Mouse (Mus musculus): ENCODE data around the gene Prr5.

The Prr5 gene

GRCm38 (mm10) chr15:84680545-84681454 lies 11.4 kb downstream of the Prr5 start:
- peak; percentile 65 for DNase-seq (ENCODE audit: low read depth, low spot score)

- DNase-seq (ENCODE audit: low read depth, low spot score), result peak; percentile 62
Observed at GRCm38 (mm10) chr15:84681455-84682193, 12.2 kb downstream of the Prr5 start.

GRCm38 (mm10) chr15:84682206-84682605 lies 12.8 kb downstream of the Prr5 start:
- no peak for DNase-seq (ENCODE audit: low read depth, low spot score)

- no peak for DNase-seq (ENCODE audit: low read depth, low spot score)
Observed at GRCm38 (mm10) chr15:84682821-84683220, 13.4 kb downstream of the Prr5 start.

- DNase-seq (ENCODE audit: low read depth, low spot score), result no peak
Observed at GRCm38 (mm10) chr15:84684520-84684919, 15.1 kb downstream of the Prr5 start.

GRCm38 (mm10) chr15:84685417-84685816 lies 16.0 kb downstream of the Prr5 start:
- DNase-seq (ENCODE audit: low read depth, low spot score), result no peak

GRCm38 (mm10) chr15:84687904-84688303 lies 18.5 kb downstream of the Prr5 start:
- no peak for DNase-seq (ENCODE audit: low read depth, low spot score)

- DNase-seq (ENCODE audit: low read depth, low spot score), result no peak
Observed at GRCm38 (mm10) chr15:84689356-84689755, 19.9 kb downstream of the Prr5 start.

- no peak for DNase-seq (ENCODE audit: low read depth, low spot score)
Observed at GRCm38 (mm10) chr15:84691513-84691912, 22.1 kb downstream of the Prr5 start.

GRCm38 (mm10) chr15:84692645-84693044 lies 23.2 kb downstream of the Prr5 start:
- no peak for DNase-seq (ENCODE audit: low read depth, low spot score)

- DNase-seq (ENCODE audit: low read depth, low spot score), result no peak
Observed at GRCm38 (mm10) chr15:84696021-84696420, 26.6 kb downstream of the Prr5 start.

GRCm38 (mm10) chr15:84697611-84698011 lies 28.2 kb downstream of the Prr5 start:
- DNase-seq (ENCODE audit: low read depth, low spot score), result no peak

- no peak for DNase-seq (ENCODE audit: low read depth, low spot score)
Observed at GRCm38 (mm10) chr15:84698189-84698588, 28.8 kb downstream of the Prr5 start.

GRCm38 (mm10) chr15:84700147-84700794 lies 30.9 kb downstream of the Prr5 start:
- no peak for DNase-seq (ENCODE audit: low read depth, low spot score)

GRCm38 (mm10) chr15:84701947-84702346 lies 32.5 kb downstream of the Prr5 start:
- DNase-seq (ENCODE audit: low read depth, low spot score), result no peak

GRCm38 (mm10) chr15:84702391-84703345 lies 33.2 kb downstream of the Prr5 start:
- no peak for DNase-seq (ENCODE audit: low read depth, low spot score)

- DNase-seq (ENCODE audit: low read depth, low spot score), result no peak
Observed at GRCm38 (mm10) chr15:84703992-84704391, 34.6 kb downstream of the Prr5 start.

- no peak for DNase-seq (ENCODE audit: low read depth, low spot score)
Observed at GRCm38 (mm10) chr15:84705351-84705901, 36.0 kb downstream of the Prr5 start.

- DNase-seq (ENCODE audit: low read depth, low spot score), result no peak
Observed at GRCm38 (mm10) chr15:84706983-84707619, 37.7 kb downstream of the Prr5 start.
